Mouse (Mus musculus): ENCODE measurements around the gene Mettl6. TPM values are rescaled to one million over a fixed set of nuclear protein-coding genes. Genes with fewer than 3 reads are reported as not detected.
A peak's percentile ranks its signal among the peaks of the same experiment; 100 is the strongest.

The Mettl6 gene
- total RNA-seq, 1 experiment, result 37.0 TPM

DNA sequence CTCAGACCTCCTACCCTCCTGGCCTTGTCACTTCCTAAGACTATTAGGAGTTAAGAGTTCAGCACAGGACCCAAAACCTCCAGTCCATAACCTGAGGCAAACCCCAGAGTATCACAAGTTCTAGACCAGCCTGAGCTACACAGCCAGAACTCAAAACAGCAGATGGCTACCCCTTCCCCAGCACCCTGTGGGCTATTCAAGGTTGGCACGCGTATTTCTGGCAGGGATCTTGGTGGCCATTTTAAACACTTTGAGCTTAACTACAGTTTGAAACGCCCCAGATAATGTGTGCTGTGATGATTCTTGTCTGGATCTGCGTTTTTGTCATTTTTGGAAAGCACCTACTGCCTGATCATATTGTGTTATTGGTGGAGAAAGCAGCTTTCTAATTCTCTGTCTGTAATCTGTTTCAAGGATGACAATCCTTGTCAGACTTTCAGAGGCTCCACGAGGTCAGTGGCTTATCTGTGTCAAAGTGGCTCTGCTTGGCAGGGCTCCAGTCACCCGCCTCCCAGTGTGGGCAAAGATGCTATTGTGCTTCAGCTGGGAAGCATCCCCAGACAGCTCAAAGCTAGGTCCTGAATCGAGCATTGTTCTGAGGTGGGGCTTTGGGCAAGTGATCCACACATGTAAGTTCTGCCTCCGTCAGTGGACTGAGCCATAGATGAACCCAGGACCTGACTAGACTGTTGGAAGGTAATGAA, 56.9 kb downstream of the Mettl6 start:
- no peak overlapping the region for H3K27ac ChIP-seq (ENCODE audit: insufficient read depth, low read depth, low read length, poor library complexity, severe bottlenecking)
- no peaks in the 10 kb centered on the region for H3K36me3 ChIP-seq (ENCODE audit: control insufficient read depth, insufficient read depth, low read length, poor library complexity, severe bottlenecking)
- no peaks in the 10 kb centered on the region for H3K9me3 ChIP-seq (ENCODE audit: control insufficient read depth, insufficient read depth, low read depth, low read length)
- no peak for TF ChIP-seq ZNF384 (IDR thresholded peaks at IDR 0.05; ENCODE audit: low read depth, low read length)
- TF ChIP-seq ZC3H11A (IDR thresholded peaks at IDR 0.05; ENCODE audit: borderline replicate concordance, low read depth, low read length), result no peak
- no peak for TF ChIP-seq MAFK (IDR thresholded peaks at IDR 0.05; ENCODE audit: insufficient read depth, low read depth, low read length)
- TF ChIP-seq HCFC1 (IDR thresholded peaks at IDR 0.05; ENCODE audit: borderline replicate concordance, insufficient read depth, low read length), result no peak
- no peak for TF ChIP-seq CHD2 (IDR thresholded peaks at IDR 0.05; ENCODE audit: low read depth, low read length)
- H3K4me1 ChIP-seq (ENCODE audit: control insufficient read depth in 2 of 2, insufficient read depth in 2 of 2, low read length in 2 of 2, poor library complexity in 1 of 2), result 0 out of 4 replicates have a peak, but pooled peaks cover 0 to 2% of the 10 kb centered on the region in 2 experiments
- in situ Hi-C loops (cut with MboI; ENCODE audit: low sequenced_read_pairs in 2 of 2, unreplicated experiment in 2 of 2), result no loop called here
- DNase-seq (ENCODE audit: low read depth, low spot score), result no peak
- H3K9ac ChIP-seq (ENCODE audit: insufficient read depth, low read depth, low read length, poor library complexity, severe bottlenecking), result no peak overlapping the region
- H3K4me3 ChIP-seq (ENCODE audit: insufficient read depth in 1 of 2, low read depth in 1 of 2, low read length in 2 of 2, poor library complexity in 1 of 2, severe bottlenecking in 1 of 2), result no peak overlapping the region

DNA sequence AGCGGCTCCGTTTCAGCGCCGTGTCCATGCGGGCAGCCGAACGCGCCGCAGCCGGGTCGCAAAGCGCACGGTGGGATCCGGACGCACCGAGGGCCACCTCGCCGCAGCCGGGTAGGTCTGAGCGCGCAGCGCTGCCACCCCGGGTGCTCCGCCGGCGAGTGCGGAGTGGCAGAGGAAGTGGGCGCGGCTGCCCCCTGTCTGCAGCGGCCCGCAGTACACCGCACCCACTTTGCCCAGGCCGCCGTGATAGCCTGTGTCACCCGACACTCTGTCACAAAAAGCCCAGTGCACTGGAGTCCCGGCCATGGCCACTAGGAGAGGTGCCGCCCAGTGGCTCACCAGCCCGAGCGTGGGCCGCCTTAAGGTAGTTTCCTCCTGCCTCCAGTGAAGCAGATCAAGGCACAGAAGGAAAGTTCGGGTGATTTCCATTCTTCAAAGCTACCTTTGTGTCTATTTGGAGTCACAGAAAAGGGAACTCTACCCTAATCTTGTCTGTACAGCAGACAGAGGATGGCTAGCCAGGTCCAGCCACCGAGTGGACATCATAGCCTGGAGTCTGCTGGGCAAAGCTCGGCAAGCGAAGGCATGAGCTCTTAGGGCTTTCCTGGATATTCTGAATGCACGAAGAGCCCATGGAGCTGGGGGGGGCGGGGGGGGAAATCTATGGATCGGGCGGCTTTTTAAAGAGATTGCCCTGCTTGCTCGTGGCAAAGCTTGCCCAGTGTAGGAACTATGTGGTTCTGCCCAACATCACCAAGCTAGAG, 58.7 kb downstream of the Mettl6 start, which contains the start of gene Sh3bp5:
TSS of gene Sh3bp5 (minus strand) at position 149 of the 764 bp plus-strand sequence.
- Histone ChIP-seq H3K36me3 (ENCODE audit: control insufficient read depth, insufficient read depth, low read length, poor library complexity, severe bottlenecking) (no peaks in the 10 kb centered on the region), H3K4me1 (ENCODE audit: control insufficient read depth in 2 of 2, insufficient read depth in 2 of 2, low read length in 2 of 2, poor library complexity in 1 of 2) (0 out of 4 replicates have a peak, but pooled peaks cover 0 to 2% of the 10 kb centered on the region in 2 experiments), H3K9ac (ENCODE audit: insufficient read depth, low read depth, low read length, poor library complexity, severe bottlenecking) (peak within 1 kb of the TSS; percentile 76), H3K4me3 (ENCODE audit: insufficient read depth in 1 of 2, low read depth in 1 of 2, low read length in 2 of 2, poor library complexity in 1 of 2, severe bottlenecking in 1 of 2) (peak within 1 kb of the TSS; percentile 67 to 81), H3K27ac (ENCODE audit: insufficient read depth, low read depth, low read length, poor library complexity, severe bottlenecking) (no peak within 1 kb of the TSS), H3K9me3 (ENCODE audit: control insufficient read depth, insufficient read depth, low read depth, low read length) (no peaks in the 10 kb centered on the region)
- DNase-seq (ENCODE audit: low read depth, low spot score), result peak; percentile 57
- in situ Hi-C loops (cut with MboI; ENCODE audit: low sequenced_read_pairs in 2 of 2, unreplicated experiment in 2 of 2), result no loop called here
- TF ChIP-seq ZC3H11A (IDR thresholded peaks at IDR 0.05; ENCODE audit: borderline replicate concordance, low read depth, low read length) (no peak), ZNF384 (IDR thresholded peaks at IDR 0.05; ENCODE audit: low read depth, low read length) (no peak), CHD2 (IDR thresholded peaks at IDR 0.05; ENCODE audit: low read depth, low read length) (no peak), HCFC1 (IDR thresholded peaks at IDR 0.05; ENCODE audit: borderline replicate concordance, insufficient read depth, low read length) (no peak), MAFK (IDR thresholded peaks at IDR 0.05; ENCODE audit: insufficient read depth, low read depth, low read length) (no peak)

DNA sequence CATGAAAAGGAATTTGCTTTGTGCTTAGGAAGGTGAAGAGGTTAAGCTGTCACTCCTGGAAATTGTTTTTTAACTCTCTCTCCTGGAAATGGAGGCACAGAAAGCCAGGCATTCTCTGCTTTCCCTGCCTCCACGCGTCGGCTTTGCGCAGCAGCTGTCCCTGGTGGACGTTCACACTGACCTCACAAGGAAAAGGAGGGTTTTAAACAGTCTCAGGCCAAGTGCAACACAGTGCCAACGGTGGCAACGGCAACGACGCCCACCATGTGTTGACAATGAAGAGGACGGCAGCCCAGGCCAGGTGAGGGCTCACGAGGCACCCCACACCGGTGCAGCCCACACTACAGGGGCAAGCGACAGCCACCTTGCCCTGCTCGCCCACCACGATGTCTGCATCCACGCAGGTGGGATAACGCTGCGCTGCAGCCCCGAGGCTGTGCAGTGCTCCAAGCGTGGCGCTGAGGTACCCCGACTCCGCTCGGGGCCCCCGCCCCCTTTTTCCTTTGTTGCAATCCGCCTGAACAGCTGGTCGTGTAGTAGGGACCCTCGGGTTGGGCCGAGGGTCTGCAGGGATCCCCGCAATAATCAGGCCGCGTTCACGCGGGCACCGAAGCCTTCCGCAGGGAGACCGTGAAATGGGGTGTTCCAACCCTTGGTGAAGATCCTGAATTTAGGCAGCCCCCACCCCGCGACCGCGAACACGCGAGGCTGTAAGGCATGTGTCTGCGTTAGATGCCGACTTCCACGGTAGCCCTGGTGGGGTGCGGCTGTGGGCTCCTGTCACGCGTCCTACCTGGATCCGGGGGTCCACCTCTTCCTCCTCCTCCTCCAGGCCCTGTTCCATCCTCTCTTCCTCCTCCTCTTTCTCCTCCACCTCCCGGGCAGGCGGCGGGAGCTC, 59.6 kb downstream of the Mettl6 start:
- no peaks in the 10 kb centered on the region for H3K36me3 ChIP-seq (ENCODE audit: control insufficient read depth, insufficient read depth, low read length, poor library complexity, severe bottlenecking)
- H3K4me1 ChIP-seq (ENCODE audit: control insufficient read depth in 2 of 2, insufficient read depth in 2 of 2, low read length in 2 of 2, poor library complexity in 1 of 2), result 0 out of 4 replicates have a peak, but pooled peaks cover 0 to 2% of the 10 kb centered on the region in 2 experiments
- no peak for DNase-seq (ENCODE audit: low read depth, low spot score)
- peak overlapping the region; percentile 76 for H3K9ac ChIP-seq (ENCODE audit: insufficient read depth, low read depth, low read length, poor library complexity, severe bottlenecking)
- peak overlapping the region; percentile 67 to 81 for H3K4me3 ChIP-seq (ENCODE audit: insufficient read depth in 1 of 2, low read depth in 1 of 2, low read length in 2 of 2, poor library complexity in 1 of 2, severe bottlenecking in 1 of 2)
- H3K27ac ChIP-seq (ENCODE audit: insufficient read depth, low read depth, low read length, poor library complexity, severe bottlenecking), result no peak overlapping the region
- in situ Hi-C loops (cut with MboI; ENCODE audit: low sequenced_read_pairs in 2 of 2, unreplicated experiment in 2 of 2), result no loop called here
- TF ChIP-seq ZC3H11A (IDR thresholded peaks at IDR 0.05; ENCODE audit: borderline replicate concordance, low read depth, low read length), result no peak
- TF ChIP-seq ZNF384 (IDR thresholded peaks at IDR 0.05; ENCODE audit: low read depth, low read length), result no peak
- TF ChIP-seq CHD2 (IDR thresholded peaks at IDR 0.05; ENCODE audit: low read depth, low read length), result no peak
- no peak for TF ChIP-seq HCFC1 (IDR thresholded peaks at IDR 0.05; ENCODE audit: borderline replicate concordance, insufficient read depth, low read length)
- no peak for TF ChIP-seq MAFK (IDR thresholded peaks at IDR 0.05; ENCODE audit: insufficient read depth, low read depth, low read length)
- no peaks in the 10 kb centered on the region for H3K9me3 ChIP-seq (ENCODE audit: control insufficient read depth, insufficient read depth, low read depth, low read length)

DNA sequence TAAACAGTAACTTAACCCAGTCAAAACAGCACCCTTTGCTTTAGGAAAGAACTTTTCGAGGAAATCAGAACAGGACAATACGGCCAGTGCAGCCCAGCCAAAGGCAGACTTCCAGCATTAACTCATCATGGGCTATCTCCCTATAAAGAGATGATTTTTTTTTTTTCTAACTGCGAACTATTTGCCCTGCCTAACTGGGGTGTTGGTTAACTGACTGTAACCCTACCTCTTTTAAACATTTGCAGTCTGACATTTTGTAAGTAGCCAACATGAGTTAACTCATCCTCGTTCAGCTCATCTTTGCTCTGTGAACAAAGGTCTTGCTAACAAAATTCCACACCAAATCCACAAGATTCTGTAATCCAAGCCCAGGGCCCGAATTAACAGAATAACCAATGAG, 60.4 kb downstream of the Mettl6 start:
- in situ Hi-C loops (cut with MboI; ENCODE audit: low sequenced_read_pairs in 2 of 2, unreplicated experiment in 2 of 2), result no loop called here
- Histone ChIP-seq H3K9ac (ENCODE audit: insufficient read depth, low read depth, low read length, poor library complexity, severe bottlenecking) (no peak overlapping the region), H3K9me3 (ENCODE audit: control insufficient read depth, insufficient read depth, low read depth, low read length) (no peaks in the 10 kb centered on the region), H3K4me1 (ENCODE audit: control insufficient read depth in 2 of 2, insufficient read depth in 2 of 2, low read length in 2 of 2, poor library complexity in 1 of 2) (0 out of 4 replicates have a peak, but pooled peaks cover 0 to 2% of the 10 kb centered on the region in 2 experiments), H3K4me3 (ENCODE audit: insufficient read depth in 1 of 2, low read depth in 1 of 2, low read length in 2 of 2, poor library complexity in 1 of 2, severe bottlenecking in 1 of 2) (no peak overlapping the region), H3K27ac (ENCODE audit: insufficient read depth, low read depth, low read length, poor library complexity, severe bottlenecking) (no peak overlapping the region), H3K36me3 (ENCODE audit: control insufficient read depth, insufficient read depth, low read length, poor library complexity, severe bottlenecking) (no peaks in the 10 kb centered on the region)
- TF ChIP-seq CHD2 (IDR thresholded peaks at IDR 0.05; ENCODE audit: low read depth, low read length) (no peak), HCFC1 (IDR thresholded peaks at IDR 0.05; ENCODE audit: borderline replicate concordance, insufficient read depth, low read length) (no peak), ZC3H11A (IDR thresholded peaks at IDR 0.05; ENCODE audit: borderline replicate concordance, low read depth, low read length) (no peak), ZNF384 (IDR thresholded peaks at IDR 0.05; ENCODE audit: low read depth, low read length) (no peak), MAFK (IDR thresholded peaks at IDR 0.05; ENCODE audit: insufficient read depth, low read depth, low read length) (no peak)
- DNase-seq (ENCODE audit: low read depth, low spot score), result no peak
